Mouse (Mus musculus): ENCODE results near the gene Gigyf2.
A peak's percentile ranks its signal among the peaks of the same experiment; 100 is the strongest.

Gigyf2 gene

DNA sequence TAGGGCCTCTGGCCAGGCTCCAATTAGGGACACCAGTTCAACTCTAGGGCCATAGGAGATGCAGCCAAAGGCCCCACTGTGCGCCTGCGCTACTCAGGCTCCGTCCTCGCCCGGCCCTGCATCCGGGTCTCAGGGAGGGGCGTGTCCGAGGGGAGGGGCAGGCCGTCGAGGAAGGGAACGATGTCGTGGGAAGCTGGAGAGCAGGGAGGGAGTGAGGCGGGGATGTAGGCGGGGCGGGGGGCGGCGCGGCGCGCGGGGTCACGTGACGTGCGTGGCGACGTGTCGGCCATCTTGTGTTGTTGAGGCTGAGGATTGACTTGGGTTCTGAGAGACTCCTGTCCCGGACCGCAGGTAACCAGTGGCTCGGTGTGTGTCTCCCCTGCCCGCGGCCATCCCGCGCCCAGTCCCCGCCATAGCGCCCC, at the start of gene Gigyf2:
Gene Gigyf2, plus strand, starts transcription at position 257 of the 422 bp plus-strand sequence.
- peak; percentile 96 for DNase-seq

DNA sequence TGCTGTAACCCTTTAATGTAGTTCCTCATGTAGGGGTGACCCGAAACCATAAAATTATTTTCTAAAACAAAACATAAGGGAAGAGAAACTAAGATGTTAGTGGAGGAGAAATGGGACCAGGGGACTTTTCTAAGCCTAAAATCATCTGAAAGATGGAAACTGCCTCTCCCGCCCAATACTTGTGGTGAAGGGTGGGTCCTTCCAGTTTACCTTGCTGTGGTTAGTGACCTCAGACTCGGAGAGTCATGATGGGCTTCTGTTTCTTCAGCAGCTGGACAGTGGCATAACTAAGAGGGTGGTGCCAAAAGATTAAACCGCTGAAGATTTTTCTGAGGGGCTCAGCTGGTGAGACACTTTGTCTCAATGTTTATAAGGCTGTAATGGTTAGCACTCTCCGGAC, 46.5 kb upstream of the Gigyf2 start:
- no peak for DNase-seq

GRCm38 (mm10) chr1:87281599-87282412, 45.0 kb upstream of the Gigyf2 start:
- no peak for DNase-seq

GRCm38 (mm10) chr1:87282413-87282788, 44.4 kb upstream of the Gigyf2 start:
- no peak for DNase-seq

DNA sequence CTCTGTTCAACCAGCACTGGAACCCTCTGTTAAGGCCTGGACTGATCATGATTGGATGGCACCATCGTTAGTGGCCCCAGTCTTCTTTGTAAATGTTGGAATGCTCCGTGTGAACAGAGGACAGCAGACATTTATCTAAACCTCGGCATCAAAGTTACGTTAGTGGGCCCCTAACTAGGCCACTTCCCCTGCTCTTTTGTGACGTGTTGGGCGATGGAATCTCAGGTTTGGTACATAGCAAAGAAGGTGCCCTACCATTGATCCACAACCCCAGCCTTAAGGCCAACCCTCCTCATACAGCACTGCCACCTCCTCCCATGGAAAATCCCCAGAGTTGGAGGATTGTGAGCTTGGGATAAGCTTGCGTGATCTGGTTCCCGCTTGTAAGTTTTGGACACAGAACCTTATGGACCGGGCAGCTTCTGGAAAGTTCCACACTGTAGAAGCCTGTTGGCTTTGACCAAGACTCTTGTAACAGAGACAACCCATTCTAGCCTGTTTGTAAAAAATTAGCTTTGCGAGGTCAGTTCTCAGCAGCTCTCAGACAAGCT, 43.3 kb upstream of the Gigyf2 start:
- DNase-seq = no peak

GRCm38 (mm10) chr1:87287105-87287504, 39.7 kb upstream of the Gigyf2 start:
- peak; percentile 14 for DNase-seq

GRCm38 (mm10) chr1:87291416-87291815, 35.4 kb upstream of the Gigyf2 start:
- peak; percentile 17 for DNase-seq

GRCm38 (mm10) chr1:87292420-87293190, 34.2 kb upstream of the Gigyf2 start:
- DNase-seq = peak; percentile 48

- DNase-seq = no peak
These were observed 32.6 kb upstream of the Gigyf2 start for GRCm38 (mm10) chr1:87294063-87294710.

DNA sequence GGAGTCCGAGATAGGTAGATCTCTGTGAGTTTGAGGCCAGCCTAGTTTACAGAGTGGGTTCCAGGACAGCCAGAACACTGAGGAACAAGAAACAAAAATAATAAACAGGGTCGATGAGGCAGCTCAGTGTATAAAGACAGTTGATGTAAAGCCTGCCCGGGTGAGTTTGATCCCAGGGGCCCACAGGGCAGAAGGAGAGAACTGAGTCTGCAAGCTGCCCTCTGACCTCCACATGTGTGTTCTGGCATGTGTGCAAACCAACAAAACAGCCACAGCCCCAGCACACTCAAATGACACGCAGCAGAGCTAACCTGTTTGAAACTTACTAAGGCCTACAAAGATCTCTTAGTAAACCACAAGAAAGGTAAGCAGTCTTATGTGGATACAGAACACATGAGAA, 31.8 kb upstream of the Gigyf2 start:
- no peak for DNase-seq

DNA sequence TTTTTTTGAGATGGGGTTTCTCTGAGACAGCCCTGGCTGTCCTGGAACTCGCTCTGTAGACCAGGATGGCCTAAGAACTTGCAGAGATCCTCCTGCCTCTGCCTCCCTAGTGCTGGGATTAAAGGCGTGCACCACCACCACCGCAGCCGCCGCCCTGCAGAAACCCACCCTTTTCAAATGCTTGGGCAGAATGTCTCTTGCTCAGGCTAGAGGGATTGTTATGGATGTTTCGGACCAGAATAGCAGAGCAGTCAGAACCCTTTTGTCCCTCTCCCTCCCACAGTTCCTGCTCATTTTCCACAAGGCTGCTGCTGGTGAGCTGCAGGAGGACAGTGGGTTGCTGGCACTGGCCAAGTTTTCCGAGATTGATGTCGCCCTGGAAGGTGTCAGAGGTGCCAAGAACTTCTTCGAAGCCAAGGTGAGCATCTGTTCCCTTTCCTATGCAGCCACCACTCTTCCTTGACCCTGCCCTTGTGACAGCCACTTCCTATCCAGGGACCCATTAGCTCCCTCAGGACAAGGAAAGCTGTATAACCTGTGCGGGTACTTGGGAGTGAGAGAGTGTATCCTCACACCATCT, 29.4 kb upstream of the Gigyf2 start:
- no peak for DNase-seq

GRCm38 (mm10) chr1:87300360-87301286, 26.2 kb upstream of the Gigyf2 start:
- DNase-seq = no peak

DNA sequence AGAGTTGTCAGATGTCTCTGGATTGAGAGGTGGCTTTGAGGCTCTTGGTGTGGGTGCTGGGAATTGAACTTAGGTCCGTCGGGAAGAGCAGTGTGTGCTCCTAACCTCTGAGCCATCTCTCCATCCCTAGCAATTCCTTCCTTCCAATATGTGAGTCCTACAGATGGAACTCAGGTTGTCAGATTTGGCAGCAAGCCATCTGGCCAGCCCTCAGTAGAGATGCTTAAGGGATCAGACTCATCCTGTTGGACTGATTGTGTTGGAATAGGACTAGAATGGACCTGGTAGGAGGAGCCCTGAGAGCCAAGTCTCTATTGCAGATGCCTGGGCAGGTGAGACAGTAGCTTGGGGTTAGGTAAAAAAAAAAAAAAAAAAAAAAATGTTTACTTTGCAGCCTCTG, 24.8 kb upstream of the Gigyf2 start:
- DNase-seq = no peak

DNA sequence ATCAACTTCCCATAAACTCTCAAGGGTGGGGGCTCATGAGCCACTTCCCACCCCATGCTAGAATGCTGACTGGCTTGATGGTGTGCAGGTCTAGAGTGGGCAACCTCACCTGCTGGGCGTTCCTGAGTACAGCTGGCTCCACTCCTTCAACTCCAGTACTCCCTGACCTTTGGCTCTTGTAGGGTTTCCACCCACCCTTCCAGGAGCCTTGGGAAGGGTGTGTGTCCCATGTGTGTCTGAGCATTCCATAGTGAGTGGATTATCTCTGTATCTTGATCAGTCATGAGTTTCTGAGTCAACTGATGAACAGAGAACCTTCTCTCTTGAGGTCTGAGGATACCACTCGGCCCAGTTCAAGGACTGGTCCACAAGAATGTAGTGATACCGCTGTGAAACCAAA, 17.8 kb upstream of the Gigyf2 start:
- no peak for DNase-seq

- DNase-seq = no peak
These were observed 17.2 kb upstream of the Gigyf2 start for GRCm38 (mm10) chr1:87309621-87310020.

DNA sequence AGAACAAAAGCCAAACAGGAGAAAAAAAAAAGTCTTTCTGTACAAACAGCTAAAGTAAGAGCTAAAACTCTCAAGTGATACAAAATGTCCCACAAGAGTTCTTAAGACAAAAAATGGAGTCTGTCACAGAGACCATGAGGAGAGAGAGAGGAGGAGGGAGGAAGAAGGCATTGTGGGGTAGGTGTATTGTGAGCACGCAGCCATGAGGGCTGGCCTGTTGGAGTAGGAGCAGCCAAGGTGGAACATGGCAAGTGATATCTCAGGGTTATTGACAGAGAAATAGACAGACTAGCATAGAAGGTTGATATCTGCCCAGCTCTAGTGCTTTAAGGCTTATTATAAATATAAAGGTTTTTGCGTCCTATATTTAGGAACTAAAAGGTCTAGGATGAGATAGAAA, 14.1 kb upstream of the Gigyf2 start:
- DNase-seq = no peak

- no peak for DNase-seq
These were observed 13.7 kb upstream of the Gigyf2 start for GRCm38 (mm10) chr1:87313116-87313515.

- no peak for DNase-seq
These were observed 12.8 kb upstream of the Gigyf2 start for GRCm38 (mm10) chr1:87313843-87314570.

- no peak for DNase-seq
These were observed 11.4 kb upstream of the Gigyf2 start for GRCm38 (mm10) chr1:87315431-87315830.

GRCm38 (mm10) chr1:87315894-87316293, 10.9 kb upstream of the Gigyf2 start:
- DNase-seq = no peak

DNA sequence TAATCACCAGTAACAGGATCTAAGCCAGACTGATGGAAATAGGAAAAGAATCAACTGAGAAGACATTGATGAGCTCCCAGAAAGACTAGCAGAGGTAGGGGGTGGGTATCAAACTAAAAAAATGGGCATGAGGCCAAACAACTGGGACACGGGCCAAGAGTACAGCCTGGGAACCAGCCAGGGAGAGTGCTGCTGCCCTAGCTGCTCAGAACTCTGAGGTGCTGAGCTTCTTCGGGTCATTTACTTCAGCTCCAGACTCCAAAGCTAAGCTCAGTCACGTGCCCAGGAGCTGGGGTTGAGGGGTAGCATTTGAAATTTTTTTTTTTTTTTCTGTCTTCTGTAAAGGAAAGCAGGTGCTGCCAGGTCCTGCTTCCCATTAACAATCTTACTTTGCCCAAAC, 10.1 kb upstream of the Gigyf2 start:
- DNase-seq = peak; percentile 18

All from right cerebral cortex, adult 18-20 months (tissue).